Mouse (Mus musculus) neural tube, embryonic 10.5 days (tissue): Measurements from ENCODE around the gene Atp5s.

Experiments
- DNase-seq: peaks from one replicate; pipeline ENCODE4 v3.0.0-alpha.2; 2017; ENCODE audit warnings: low spot score; ENCODE audit errors: extremely low spot score

Gene Atp5s

DNA sequence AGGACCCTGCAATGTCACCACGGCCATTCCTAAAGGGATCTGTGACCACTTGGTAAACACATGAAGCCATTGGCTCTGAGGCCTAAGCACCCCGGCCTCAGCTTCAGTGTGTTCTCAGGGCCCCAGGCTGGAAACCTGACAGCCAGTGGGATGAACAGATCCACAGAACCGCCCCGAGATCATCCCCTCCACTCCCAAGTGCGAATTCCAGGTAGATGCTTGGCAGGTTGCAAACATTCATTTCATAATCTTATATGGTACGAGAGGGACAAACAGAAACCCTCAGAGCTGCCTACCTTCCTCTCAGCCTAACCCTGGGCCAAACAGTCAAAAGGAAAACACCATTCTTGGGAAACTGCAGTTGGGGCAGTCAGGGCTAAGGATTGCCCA, 52.6 kb downstream of the Atp5s start:
- DNase-seq = no peak

DNA sequence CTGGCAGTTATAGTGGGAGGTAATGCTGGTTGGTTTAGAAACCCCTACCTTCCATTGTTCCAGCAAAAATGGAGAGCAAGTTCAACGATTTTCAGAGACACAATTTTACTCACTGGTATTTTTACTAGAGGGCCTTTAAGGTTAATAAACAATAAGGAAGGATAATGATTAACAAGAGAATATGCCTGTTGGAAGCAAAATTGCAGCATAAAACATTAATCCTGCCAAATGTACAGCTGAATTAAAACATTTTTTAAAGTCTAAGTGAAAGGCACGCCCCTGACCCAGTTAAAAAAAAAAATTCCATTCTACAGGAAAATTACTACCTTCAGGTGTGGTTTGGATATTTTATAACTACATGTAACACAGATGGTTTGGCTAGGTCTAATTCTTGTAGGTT, 53.2 kb downstream of the Atp5s start:
- DNase-seq = no peak

GRCm38 (mm10) chr12:69781480-69781879, 56.7 kb downstream of the Atp5s start:
- no peak for DNase-seq

GRCm38 (mm10) chr12:69781935-69782650, 57.3 kb downstream of the Atp5s start:
- no peak for DNase-seq

DNA sequence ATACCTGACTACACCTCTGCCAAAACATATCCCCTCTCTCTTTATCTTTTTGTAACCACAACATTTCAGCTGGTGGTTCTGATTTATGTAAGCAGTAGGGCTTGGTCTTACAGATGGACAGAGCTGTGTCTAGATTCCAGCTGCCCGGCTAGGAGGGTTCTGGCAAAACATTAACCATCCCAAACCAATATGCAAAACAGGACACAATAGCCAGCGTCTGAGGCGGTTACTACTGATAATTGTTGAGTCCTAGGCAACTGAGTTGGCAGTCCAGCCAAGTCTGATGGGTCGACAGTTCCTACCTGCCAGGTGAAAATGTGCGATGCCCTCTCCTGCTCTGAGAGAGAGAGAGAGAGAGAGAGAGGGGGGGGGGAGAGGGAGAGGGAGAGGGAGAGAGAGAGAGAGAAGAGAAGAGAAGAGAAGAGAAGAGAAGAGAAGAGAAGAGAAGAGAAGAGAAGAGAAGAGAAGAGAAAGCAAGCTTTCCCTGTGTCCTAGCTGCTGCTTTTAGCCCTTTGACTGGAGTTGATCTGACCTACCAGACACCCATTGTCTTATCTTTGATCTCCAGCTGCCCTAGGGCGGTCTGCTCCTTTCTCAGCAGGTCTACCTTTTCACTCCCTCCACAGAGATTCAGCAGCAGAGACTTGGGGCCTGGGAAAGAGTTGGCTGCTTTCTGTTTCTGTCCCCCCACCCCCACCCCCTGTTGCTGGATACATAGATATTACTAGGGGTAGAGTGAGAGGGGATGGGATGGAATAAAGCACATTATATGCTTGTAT, 58.7 kb downstream of the Atp5s start:
- DNase-seq = no peak

GRCm38 (mm10) chr12:69785471-69785870, 60.7 kb downstream of the Atp5s start:
- no peak for DNase-seq

- DNase-seq = no peak
These were observed 63.6 kb downstream of the Atp5s start for GRCm38 (mm10) chr12:69788380-69788779.

DNA sequence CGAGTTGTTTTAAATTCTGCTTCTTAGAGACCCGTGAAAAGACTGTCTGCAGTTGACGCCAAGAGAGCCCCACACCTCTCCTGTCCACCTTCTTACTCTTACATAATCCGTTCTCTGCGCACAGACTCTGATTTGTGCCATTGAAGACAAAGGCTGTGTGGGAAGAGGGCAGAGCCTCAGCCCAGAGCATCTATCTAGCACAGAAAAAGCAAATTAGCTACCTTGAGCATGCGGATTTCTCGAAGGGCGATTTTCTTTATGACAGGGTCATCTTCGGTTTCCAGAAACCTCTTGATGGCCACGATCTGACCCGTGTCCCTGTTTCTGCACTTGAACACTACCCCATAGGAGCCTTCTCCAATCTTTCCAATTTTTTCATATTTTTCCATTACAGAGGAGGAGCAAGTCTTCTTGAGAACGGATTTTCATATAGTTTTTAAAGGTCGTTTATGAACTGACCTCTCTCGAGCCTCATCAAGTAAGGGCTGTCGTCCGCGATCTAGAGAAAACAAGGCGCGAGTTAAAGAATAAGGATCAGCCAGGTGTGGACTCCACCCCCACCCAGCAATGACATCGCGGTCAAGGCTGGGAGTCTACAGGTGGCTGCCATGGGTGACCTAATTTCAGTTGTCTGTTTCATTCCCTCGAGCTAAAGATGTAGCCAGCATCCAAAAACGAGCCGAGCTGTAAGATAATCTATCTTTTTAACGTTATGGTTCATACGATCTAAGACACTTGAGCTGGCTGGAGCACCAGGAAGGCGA, 65.2 kb downstream of the Atp5s start:
- no peak for DNase-seq

DNA sequence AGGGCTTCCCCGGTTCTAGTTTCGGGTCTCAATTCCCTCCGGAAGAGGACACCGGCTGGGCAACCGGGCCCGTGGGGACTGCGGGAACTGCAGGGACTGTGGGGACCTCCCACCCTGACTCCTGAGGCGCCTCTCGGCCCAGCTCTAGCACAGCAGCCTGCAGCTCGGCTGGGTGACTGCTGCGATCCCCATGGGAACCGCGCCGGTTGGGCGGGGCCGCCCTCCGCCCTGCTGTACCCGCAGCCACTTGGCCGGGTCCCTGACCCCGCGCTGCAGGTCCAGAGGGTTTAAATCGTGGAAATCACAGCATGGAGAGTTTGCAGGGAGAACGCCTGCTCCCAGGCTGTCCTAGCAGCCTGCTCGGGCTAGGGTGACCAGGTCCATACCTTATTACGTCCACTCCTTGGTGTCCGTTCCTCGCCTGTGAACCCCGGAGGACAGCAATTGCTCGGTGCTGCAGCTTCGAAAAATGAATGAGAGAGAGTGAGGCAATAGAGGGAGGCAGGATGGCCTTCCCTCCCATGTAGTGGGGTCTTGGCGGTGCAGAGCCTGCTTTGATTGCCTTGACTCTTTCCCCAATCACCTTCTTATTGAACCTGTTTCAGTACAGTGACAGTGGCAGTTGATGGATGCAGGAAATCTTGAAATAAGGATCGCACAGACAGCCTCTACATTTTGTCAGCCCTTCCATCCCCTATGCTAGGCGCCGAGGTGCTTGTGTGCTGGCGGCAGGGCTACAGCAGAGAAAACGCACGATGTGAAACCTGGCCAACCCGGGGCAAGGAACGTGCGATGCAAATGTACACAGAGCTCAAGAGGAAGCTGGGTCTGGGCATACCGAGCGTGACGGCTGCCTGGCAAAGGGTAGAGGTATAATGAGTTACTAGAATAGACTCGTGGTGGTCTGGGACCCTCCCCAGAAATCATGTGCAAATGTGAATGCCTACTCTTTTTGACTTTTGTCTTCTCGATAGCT, 66.1 kb downstream of the Atp5s start, which contains the start of gene Cdkl1:
Gene Cdkl1, minus strand, starts transcription at position 738 of the 976 bp plus-strand sequence.
- peak; percentile 59 for DNase-seq
